Mouse (Mus musculus): ENCODE data around the gene Gpr37.
A peak's percentile ranks its signal among the peaks of the same experiment; 100 is the strongest.

Gene Gpr37

GRCm38 (mm10) chr6:25690629-25691028 lies at the start of gene Gpr37:
TSS of gene Gpr37 (minus strand) at chr6:25690729.
- DNase-seq (ENCODE audit: low spot score in 2 of 2): no peak

GRCm38 (mm10) chr6:25736533-25736932 lies 46.0 kb upstream of the Gpr37 start:
- DNase-seq (ENCODE audit: low spot score in 2 of 2): no peak

- DNase-seq (ENCODE audit: low spot score in 2 of 2): no peak
These were observed 36.0 kb upstream of the Gpr37 start for GRCm38 (mm10) chr6:25726560-25726959.

- no peak for DNase-seq (ENCODE audit: low spot score in 2 of 2)
These were observed 20.1 kb upstream of the Gpr37 start for GRCm38 (mm10) chr6:25710601-25711000.

- peak; percentile 23 to 67 for DNase-seq (ENCODE audit: low spot score in 2 of 2)
These were observed 18.8 kb upstream of the Gpr37 start for GRCm38 (mm10) chr6:25709250-25709895.

GRCm38 (mm10) chr6:25699956-25700355 lies 9.4 kb upstream of the Gpr37 start:
- no peak for DNase-seq (ENCODE audit: low spot score in 2 of 2)

GRCm38 (mm10) chr6:25690284-25690605 lies 284 bp downstream of the Gpr37 start:
- DNase-seq (ENCODE audit: low spot score in 2 of 2): peak in 1 of 2 experiments; percentile 12

GRCm38 (mm10) chr6:25689520-25690283 lies 827 bp downstream of the Gpr37 start:
- peak; percentile 24 to 35 for DNase-seq (ENCODE audit: low spot score in 2 of 2)

- peak; percentile 7 to 15 for DNase-seq (ENCODE audit: low spot score in 2 of 2)
These were observed 1.5 kb downstream of the Gpr37 start for GRCm38 (mm10) chr6:25688927-25689519.

GRCm38 (mm10) chr6:25686760-25687200 lies 3.7 kb downstream of the Gpr37 start:
- peak; percentile 10 to 31 for DNase-seq (ENCODE audit: low spot score in 2 of 2)

- DNase-seq (ENCODE audit: low spot score in 2 of 2): no peak
These were observed 6.1 kb downstream of the Gpr37 start for GRCm38 (mm10) chr6:25684391-25684790.

- no peak for DNase-seq (ENCODE audit: low spot score in 2 of 2)
These were observed 15.4 kb downstream of the Gpr37 start for GRCm38 (mm10) chr6:25675111-25675510.

GRCm38 (mm10) chr6:25673801-25674200 lies 16.7 kb downstream of the Gpr37 start:
- no peak for DNase-seq (ENCODE audit: low spot score in 2 of 2)

- DNase-seq (ENCODE audit: low spot score in 2 of 2): no peak
These were observed 20.4 kb downstream of the Gpr37 start for GRCm38 (mm10) chr6:25670150-25670549.

GRCm38 (mm10) chr6:25663942-25664341 lies 26.6 kb downstream of the Gpr37 start:
- DNase-seq (ENCODE audit: low spot score in 2 of 2): no peak

GRCm38 (mm10) chr6:25659924-25660675 lies 30.4 kb downstream of the Gpr37 start:
- DNase-seq (ENCODE audit: low spot score in 2 of 2): no peak
